Mouse (Mus musculus): ENCODE results near the gene Adamts16. TPM values are rescaled to one million over a fixed set of nuclear protein-coding genes. Genes with fewer than 3 reads are reported as not detected.

Gene Adamts16
- polyA plus RNA-seq, 1 experiment: not detected

DNA sequence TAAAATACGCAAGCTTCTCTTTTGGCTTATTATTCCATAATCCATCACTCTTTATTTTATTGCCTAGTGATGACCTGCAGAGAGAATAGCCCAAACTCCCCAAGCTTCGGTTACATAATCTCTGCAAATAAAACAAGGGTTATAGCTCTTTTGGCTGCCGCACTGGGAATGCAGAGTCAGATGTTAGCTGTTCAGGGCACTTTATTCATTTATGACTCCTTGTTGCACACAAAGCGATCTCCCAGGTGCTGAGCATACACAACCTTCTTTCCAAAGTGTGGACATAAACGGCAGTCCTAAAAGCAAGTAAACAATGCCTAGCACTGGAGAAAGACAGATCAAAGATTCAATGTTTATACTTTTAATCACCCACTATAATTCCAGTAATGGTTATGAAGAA, 16.3 kb downstream of the Adamts16 start:
- Histone ChIP-seq H3K27ac (ENCODE audit: insufficient read depth, low read length) (no peak overlapping the region), H3K36me3 (ENCODE audit: control insufficient read depth, insufficient read depth, low read length, poor library complexity, severe bottlenecking) (no peaks in the 10 kb centered on the region), H3K4me3 (ENCODE audit: low read depth, low read length) (no peak overlapping the region), H3K9ac (ENCODE audit: low read depth, poor library complexity, severe bottlenecking) (no peak overlapping the region), H3K27me3 (ENCODE audit: control insufficient read depth, insufficient read depth, low read length, poor library complexity, severe bottlenecking) (no peaks in the 10 kb centered on the region), H3K4me1 (ENCODE audit: control insufficient read depth, insufficient read depth, low read length) (no peaks in the 10 kb centered on the region), H3K9me3 (replicated peaks; ENCODE audit: control insufficient read depth, insufficient read depth, low read length, poor library complexity, severe bottlenecking) (no peaks in the 10 kb centered on the region)
- TF ChIP-seq EP300 (IDR thresholded peaks at IDR 0.05; ENCODE audit: insufficient read depth, low read depth, low read length) (no peak), POLR2A (IDR thresholded peaks at IDR 0.05; ENCODE audit: insufficient read depth, low read length) (no peak), CTCF (IDR thresholded peaks at IDR 0.05; ENCODE audit: low read depth, low read length) (no peak)

GRCm38 (mm10) chr13:70823757-70824156, 17.9 kb downstream of the Adamts16 start:
- no peak overlapping the region for H3K9ac ChIP-seq (ENCODE audit: low read depth, poor library complexity, severe bottlenecking)
- TF ChIP-seq POLR2A (IDR thresholded peaks at IDR 0.05; ENCODE audit: insufficient read depth, low read length): no peak
- TF ChIP-seq CTCF (IDR thresholded peaks at IDR 0.05; ENCODE audit: low read depth, low read length): no peak

DNA sequence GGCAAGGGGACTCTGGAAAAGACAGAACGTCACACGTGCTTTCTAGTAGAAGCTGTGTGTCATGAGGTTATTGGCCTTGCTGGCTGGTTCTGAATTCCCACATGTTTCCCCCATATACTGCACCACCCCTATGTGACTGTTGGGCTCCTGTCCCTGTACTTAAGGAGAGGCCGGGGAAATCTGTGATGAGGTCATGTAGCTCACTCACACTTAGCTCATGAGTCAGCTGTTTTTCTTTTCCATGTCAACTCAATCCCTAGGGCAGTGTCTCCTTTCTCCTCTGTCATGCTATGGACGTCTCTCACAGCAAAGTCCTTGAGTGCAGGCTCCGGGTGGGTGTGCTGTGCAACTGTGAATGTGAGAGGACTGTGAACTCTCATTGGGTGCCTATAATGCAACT, 22.6 kb downstream of the Adamts16 start:
- TF ChIP-seq CTCF (IDR thresholded peaks at IDR 0.05; ENCODE audit: low read depth, low read length) (no peak), POLR2A (IDR thresholded peaks at IDR 0.05; ENCODE audit: insufficient read depth, low read length) (no peak), EP300 (IDR thresholded peaks at IDR 0.05; ENCODE audit: insufficient read depth, low read depth, low read length) (no peak)
- H3K36me3 ChIP-seq (ENCODE audit: control insufficient read depth, insufficient read depth, low read length, poor library complexity, severe bottlenecking): no peaks in the 10 kb centered on the region
- H3K27me3 ChIP-seq (ENCODE audit: control insufficient read depth, insufficient read depth, low read length, poor library complexity, severe bottlenecking): no peaks in the 10 kb centered on the region
- no peak overlapping the region for H3K4me3 ChIP-seq (ENCODE audit: low read depth, low read length)
- H3K4me1 ChIP-seq (ENCODE audit: control insufficient read depth, insufficient read depth, low read length): no peaks in the 10 kb centered on the region
- H3K9me3 ChIP-seq (replicated peaks; ENCODE audit: control insufficient read depth, insufficient read depth, low read length, poor library complexity, severe bottlenecking): no peaks in the 10 kb centered on the region
- no peak overlapping the region for H3K9ac ChIP-seq (ENCODE audit: low read depth, poor library complexity, severe bottlenecking)
- H3K27ac ChIP-seq (ENCODE audit: insufficient read depth, low read length): no peak overlapping the region

More at GRCm38 (mm10) chr13:70823757-70824156, 17.9 kb downstream of the Adamts16 start:
- Histone ChIP-seq H3K27me3 (ENCODE audit: control insufficient read depth, insufficient read depth, low read length, poor library complexity, severe bottlenecking) (no peaks in the 10 kb centered on the region), H3K4me3 (ENCODE audit: low read depth, low read length) (no peak overlapping the region), H3K36me3 (ENCODE audit: control insufficient read depth, insufficient read depth, low read length, poor library complexity, severe bottlenecking) (no peaks in the 10 kb centered on the region), H3K9me3 (replicated peaks; ENCODE audit: control insufficient read depth, insufficient read depth, low read length, poor library complexity, severe bottlenecking) (no peaks in the 10 kb centered on the region), H3K27ac (ENCODE audit: insufficient read depth, low read length) (no peak overlapping the region), H3K4me1 (ENCODE audit: control insufficient read depth, insufficient read depth, low read length) (no peaks in the 10 kb centered on the region)

DNA sequence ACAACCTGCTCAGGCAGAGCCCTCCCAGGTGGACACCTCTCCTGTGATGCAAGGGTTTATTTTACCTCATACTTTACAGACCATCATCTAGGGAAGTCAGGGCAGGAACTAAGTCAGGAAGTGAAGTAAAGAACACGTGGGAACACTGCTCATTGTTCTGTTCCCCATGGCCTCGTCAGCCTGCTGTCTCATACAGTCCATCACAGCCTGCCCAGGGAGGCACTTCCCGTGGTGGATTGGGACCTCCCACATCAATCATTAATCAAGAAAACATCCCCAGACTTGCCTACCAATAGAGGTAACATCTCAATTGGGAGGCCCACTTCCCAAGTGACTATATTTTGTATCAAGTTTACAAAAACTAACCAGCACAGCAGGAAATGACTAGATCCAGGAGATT, 27.2 kb downstream of the Adamts16 start:
- Histone ChIP-seq H3K27ac (ENCODE audit: insufficient read depth, low read length) (no peak overlapping the region), H3K9ac (ENCODE audit: low read depth, poor library complexity, severe bottlenecking) (no peak overlapping the region), H3K27me3 (ENCODE audit: control insufficient read depth, insufficient read depth, low read length, poor library complexity, severe bottlenecking) (no peaks in the 10 kb centered on the region), H3K4me3 (ENCODE audit: low read depth, low read length) (no peak overlapping the region), H3K9me3 (replicated peaks; ENCODE audit: control insufficient read depth, insufficient read depth, low read length, poor library complexity, severe bottlenecking) (no peaks in the 10 kb centered on the region), H3K4me1 (ENCODE audit: control insufficient read depth, insufficient read depth, low read length) (no peaks in the 10 kb centered on the region), H3K36me3 (ENCODE audit: control insufficient read depth, insufficient read depth, low read length, poor library complexity, severe bottlenecking) (no peaks in the 10 kb centered on the region)
- no peak for TF ChIP-seq EP300 (IDR thresholded peaks at IDR 0.05; ENCODE audit: insufficient read depth, low read depth, low read length)
- TF ChIP-seq POLR2A (IDR thresholded peaks at IDR 0.05; ENCODE audit: insufficient read depth, low read length): no peak
- no peak for TF ChIP-seq CTCF (IDR thresholded peaks at IDR 0.05; ENCODE audit: low read depth, low read length)

- Histone ChIP-seq H3K9ac (ENCODE audit: low read depth, poor library complexity, severe bottlenecking) (no peak overlapping the region), H3K4me3 (ENCODE audit: low read depth, low read length) (no peak overlapping the region), H3K9me3 (replicated peaks; ENCODE audit: control insufficient read depth, insufficient read depth, low read length, poor library complexity, severe bottlenecking) (no peaks in the 10 kb centered on the region), H3K36me3 (ENCODE audit: control insufficient read depth, insufficient read depth, low read length, poor library complexity, severe bottlenecking) (no peaks in the 10 kb centered on the region), H3K4me1 (ENCODE audit: control insufficient read depth, insufficient read depth, low read length) (no peaks in the 10 kb centered on the region), H3K27ac (ENCODE audit: insufficient read depth, low read length) (no peak overlapping the region), H3K27me3 (ENCODE audit: control insufficient read depth, insufficient read depth, low read length, poor library complexity, severe bottlenecking) (no peaks in the 10 kb centered on the region)
- TF ChIP-seq EP300 (IDR thresholded peaks at IDR 0.05; ENCODE audit: insufficient read depth, low read depth, low read length): no peak
Observed at GRCm38 (mm10) chr13:70805506-70805905, 36.1 kb downstream of the Adamts16 start.

- Histone ChIP-seq H3K4me1 (ENCODE audit: control insufficient read depth, insufficient read depth, low read length) (no peaks in the 10 kb centered on the region), H3K4me3 (ENCODE audit: low read depth, low read length) (no peak overlapping the region), H3K36me3 (ENCODE audit: control insufficient read depth, insufficient read depth, low read length, poor library complexity, severe bottlenecking) (no peaks in the 10 kb centered on the region), H3K27me3 (ENCODE audit: control insufficient read depth, insufficient read depth, low read length, poor library complexity, severe bottlenecking) (no peaks in the 10 kb centered on the region), H3K9me3 (replicated peaks; ENCODE audit: control insufficient read depth, insufficient read depth, low read length, poor library complexity, severe bottlenecking) (no peaks in the 10 kb centered on the region), H3K9ac (ENCODE audit: low read depth, poor library complexity, severe bottlenecking) (no peak overlapping the region), H3K27ac (ENCODE audit: insufficient read depth, low read length) (no peak overlapping the region)
- no peak for TF ChIP-seq POLR2A (IDR thresholded peaks at IDR 0.05; ENCODE audit: insufficient read depth, low read length)
- TF ChIP-seq EP300 (IDR thresholded peaks at IDR 0.05; ENCODE audit: insufficient read depth, low read depth, low read length): no peak
- no peak for TF ChIP-seq CTCF (IDR thresholded peaks at IDR 0.05; ENCODE audit: low read depth, low read length)
Observed at GRCm38 (mm10) chr13:70802849-70803248, 38.8 kb downstream of the Adamts16 start.
